Mouse (Mus musculus) embryo, embryonic 9.5 days (tissue): ENCODE results near the gene Krt1.

Experiments
- DNase-seq: peaks from one replicate; pipeline ENCODE4 v3.0.0-alpha.2; 2017; ENCODE audit errors: extremely low spot score

Gene Krt1

GRCm38 (mm10) chr15:101850694-101851093, at the start of gene Krt1:
Gene Krt1, minus strand, starts transcription at chr15:101850794.
- no peak for DNase-seq

GRCm38 (mm10) chr15:101895216-101895615, 44.6 kb upstream of the Krt1 start:
- no peak for DNase-seq

- no peak for DNase-seq
Observed at GRCm38 (mm10) chr15:101892820-101893219, 42.2 kb upstream of the Krt1 start, which contains the start of gene Krt76. Gene Krt76, minus strand, starts transcription at chr15:101892920.

- peak; percentile 31 for DNase-seq
Observed at GRCm38 (mm10) chr15:101879776-101880175, 29.2 kb upstream of the Krt1 start.

- DNase-seq: no peak
Observed at GRCm38 (mm10) chr15:101878041-101878440, 27.4 kb upstream of the Krt1 start.

GRCm38 (mm10) chr15:101874383-101874782, 23.8 kb upstream of the Krt1 start:
- no peak for DNase-seq

- DNase-seq: no peak
Observed at GRCm38 (mm10) chr15:101873231-101873630, 22.6 kb upstream of the Krt1 start.

- no peak for DNase-seq
Observed at GRCm38 (mm10) chr15:101869431-101869830, 18.8 kb upstream of the Krt1 start, which contains the start of gene Krt77. Gene Krt77, minus strand, starts transcription at chr15:101869705.

GRCm38 (mm10) chr15:101866754-101867153, 16.2 kb upstream of the Krt1 start:
- no peak for DNase-seq

- peak; percentile 17 for DNase-seq
Observed at GRCm38 (mm10) chr15:101860421-101861130, 10.0 kb upstream of the Krt1 start.

GRCm38 (mm10) chr15:101859735-101860170, 9.2 kb upstream of the Krt1 start:
- DNase-seq: peak; percentile 57

GRCm38 (mm10) chr15:101858673-101859425, 8.3 kb upstream of the Krt1 start:
- DNase-seq: peak; percentile 20

- DNase-seq: no peak
Observed at GRCm38 (mm10) chr15:101856696-101857095, 6.1 kb upstream of the Krt1 start.

- DNase-seq: no peak
Observed at GRCm38 (mm10) chr15:101855732-101856131, 5.1 kb upstream of the Krt1 start.

GRCm38 (mm10) chr15:101854294-101854693, 3.7 kb upstream of the Krt1 start:
- DNase-seq: peak; percentile 1

GRCm38 (mm10) chr15:101852571-101852970, 2.0 kb upstream of the Krt1 start:
- no peak for DNase-seq

GRCm38 (mm10) chr15:101845971-101846403, 4.6 kb downstream of the Krt1 start:
- DNase-seq: peak; percentile 47

GRCm38 (mm10) chr15:101843192-101843591, 7.4 kb downstream of the Krt1 start:
- no peak for DNase-seq

GRCm38 (mm10) chr15:101834784-101835328, 15.7 kb downstream of the Krt1 start:
- no peak for DNase-seq

GRCm38 (mm10) chr15:101833131-101833530, 17.5 kb downstream of the Krt1 start:
- DNase-seq: no peak

GRCm38 (mm10) chr15:101829441-101829840, 21.2 kb downstream of the Krt1 start:
- no peak for DNase-seq

GRCm38 (mm10) chr15:101821786-101822185, 28.8 kb downstream of the Krt1 start:
- DNase-seq: no peak

- DNase-seq: no peak
Observed at GRCm38 (mm10) chr15:101817875-101818274, 32.7 kb downstream of the Krt1 start, which contains the start of gene Krt2. Gene Krt2, minus strand, starts transcription at chr15:101818169.
